Mouse (Mus musculus) bone marrow macrophage, adult 2 months (primary cell): ENCODE results near the gene Hipk4. TPM values are rescaled to one million over a fixed set of nuclear protein-coding genes. Genes with fewer than 3 reads are reported as not detected.
A peak's percentile ranks its signal among the peaks of the same experiment; 100 is the strongest.

Experiments used
- H3K27ac ChIP-seq: 2 replicates; pipeline ENCODE4 v1.5.1; 2012; ENCODE audit warnings: low read depth, low read length; ENCODE audit not compliant: insufficient read depth
- H3K4me1 ChIP-seq: 2 replicates; pipeline ENCODE4 v1.6.1; 2012; ENCODE audit warnings: low read length; ENCODE audit not compliant: control insufficient read depth, insufficient read depth
- H3K4me3 ChIP-seq: 2 replicates; pipeline ENCODE4 v1.5.1; 2012; ENCODE audit warnings: mild to moderate bottlenecking, low read length, moderate library complexity; ENCODE audit not compliant: insufficient read depth
- CTCF ChIP-seq: IDR thresholded peaks from 2 replicates; pipeline ENCODE4 v1.5.1; 2012; ENCODE audit warnings: low read depth, mild to moderate bottlenecking, low read length, moderate library complexity
- POLR2A ChIP-seq: IDR thresholded peaks from 2 replicates; pipeline ENCODE4 v1.6.1; 2012; ENCODE audit warnings: mild to moderate bottlenecking, low read depth, low read length, borderline replicate concordance
- polyA plus RNA-seq: library from polyadenylated mRNA; stranded (reverse); fragments of >200 nt; gene quantifications from 2 replicates; pipeline ENCODE4 v1.2.4, GENCODE M21; 2012; ENCODE audit not compliant: missing spikeins, insufficient read depth, insufficient read length

The Hipk4 gene
- polyA plus RNA-seq, 1 experiment = 0.43 TPM

DNA sequence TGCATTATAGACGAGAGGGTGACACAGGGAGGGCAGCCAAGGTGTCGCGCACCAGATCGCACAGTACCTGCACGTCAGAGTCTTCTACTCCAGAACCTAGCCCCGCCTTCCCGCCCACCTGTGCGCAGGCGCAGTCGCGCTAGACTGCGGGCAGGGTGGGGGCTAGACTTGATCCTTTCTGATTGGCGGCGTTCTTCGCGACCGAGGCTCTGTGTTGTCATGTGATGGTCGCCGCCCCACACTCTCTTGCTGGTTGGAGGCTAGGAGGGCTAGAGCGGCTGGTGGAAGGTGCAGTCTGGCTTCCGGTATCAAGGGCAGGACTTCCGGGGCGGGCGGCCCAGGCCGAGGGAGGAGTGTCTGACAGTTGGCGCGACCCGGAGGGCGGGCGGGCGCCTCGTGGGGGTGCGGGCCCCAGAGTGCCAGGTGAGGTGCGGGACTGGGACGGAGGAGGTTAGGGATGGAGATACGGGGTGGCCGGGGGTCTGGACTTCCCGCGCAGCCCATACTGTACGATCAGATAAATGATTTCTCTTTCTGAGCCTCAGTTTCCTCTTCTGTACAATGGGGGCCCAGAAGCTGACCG is 30.0 kb downstream of the Hipk4 start, which contains the start of the genes Pld3 and 2310022A10Rik:
Pld3 (minus strand) TSS at position 288 of the 583 bp plus-strand sequence.
2310022A10Rik (plus strand) TSS at position 303 of the 583 bp plus-strand sequence.
- peak; percentile 68; the same call in 1 of the 2 replicates for TF ChIP-seq POLR2A
- no peak for TF ChIP-seq CTCF
- Histone ChIP-seq H3K27ac (peak within 1 kb of the TSS; percentile 88), H3K4me1 (peaks cover 25% of the 10 kb centered on the region), H3K4me3 (peak within 1 kb of the TSS; percentile 90)

DNA sequence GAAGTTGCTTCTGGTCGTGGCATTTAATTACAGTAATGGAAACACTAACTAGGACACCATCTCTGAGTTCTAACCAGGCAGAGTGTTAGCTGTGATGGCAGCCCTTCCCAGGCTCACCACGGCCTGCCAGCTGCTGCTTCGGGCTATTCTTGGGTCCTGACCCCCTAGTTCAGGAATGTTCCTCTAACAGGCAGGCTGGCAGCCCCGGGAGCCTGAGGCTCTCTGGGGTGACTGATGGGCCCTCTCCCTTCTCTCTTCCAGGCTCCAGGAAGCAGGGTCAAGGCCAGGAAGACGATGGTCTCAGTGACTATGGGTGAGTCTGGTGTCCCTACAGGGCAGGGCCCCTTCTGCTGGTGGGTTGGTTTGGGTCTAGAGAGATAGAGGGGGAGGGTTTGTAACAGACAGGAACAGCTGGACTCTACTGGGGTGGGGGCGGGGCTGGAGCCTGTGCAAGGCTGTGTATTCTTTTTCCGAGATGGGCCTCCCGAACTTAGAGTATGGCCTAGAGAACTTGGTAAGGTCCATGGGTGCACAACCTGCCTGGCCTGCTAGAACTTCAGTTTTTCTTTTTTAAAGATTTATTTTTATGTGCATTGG is 37.3 kb downstream of the Hipk4 start:
- H3K4me3 ChIP-seq = no peak overlapping the region
- TF ChIP-seq POLR2A (no peak), CTCF (no peak)
- H3K27ac ChIP-seq = no peak overlapping the region
- peaks cover 36% of the 10 kb centered on the region for H3K4me1 ChIP-seq

DNA sequence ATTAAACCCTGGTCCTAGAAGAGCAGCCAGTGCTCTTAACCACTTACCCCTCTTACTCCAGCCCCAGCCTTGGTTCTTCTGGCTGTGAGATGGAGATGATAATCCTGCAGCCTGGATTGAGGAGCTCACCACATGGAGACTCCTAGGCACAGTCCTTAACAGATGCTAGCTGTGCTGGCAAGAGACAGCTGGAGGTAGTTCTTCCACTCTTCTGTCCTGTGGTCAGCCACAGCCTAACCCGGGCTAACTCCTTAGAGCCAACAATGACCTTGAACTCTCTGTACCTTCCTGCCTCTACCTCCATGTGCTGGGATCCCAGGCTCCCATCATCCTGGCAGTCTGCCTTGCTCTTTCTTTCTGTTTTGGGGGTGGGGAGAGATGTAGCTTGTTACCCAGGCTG is 37.9 kb downstream of the Hipk4 start:
- Histone ChIP-seq H3K4me3 (no peak overlapping the region), H3K4me1 (peaks cover 31% of the 10 kb centered on the region)
- TF ChIP-seq CTCF (no peak), POLR2A (no peak)

DNA sequence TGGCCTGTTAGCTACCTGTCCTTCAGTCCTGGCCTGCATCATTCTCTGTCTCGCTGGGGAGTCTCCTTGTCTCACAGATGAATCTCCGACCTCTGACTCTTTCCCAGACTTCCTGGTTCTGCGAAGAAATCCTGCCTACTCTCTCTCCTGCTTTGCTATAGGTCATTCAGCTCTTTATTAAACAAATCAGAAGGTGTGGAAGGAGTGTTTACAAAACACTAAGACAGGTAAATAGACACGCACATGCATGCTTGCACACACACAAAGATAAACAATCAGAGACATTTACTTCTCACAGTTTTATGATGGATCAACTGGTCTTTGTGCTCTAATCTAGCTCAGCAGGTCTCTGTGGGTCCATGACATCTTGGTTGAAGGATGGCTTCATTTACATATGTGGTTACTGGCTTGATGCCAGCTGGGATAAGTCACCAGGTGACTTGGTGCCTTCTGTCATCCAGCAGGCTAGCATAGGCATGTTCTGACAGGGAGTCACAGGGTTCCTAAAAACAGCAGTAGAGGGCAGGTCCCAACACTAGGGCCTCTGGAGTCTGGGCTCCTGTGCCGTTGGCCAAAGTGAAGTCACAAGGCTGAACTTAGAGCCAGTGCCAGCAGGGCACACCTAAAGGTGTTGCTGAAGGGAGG is 46.6 kb downstream of the Hipk4 start:
- H3K4me1 ChIP-seq = peaks cover 24% of the 10 kb centered on the region
- H3K4me3 ChIP-seq = no peak overlapping the region
- no peak overlapping the region for H3K27ac ChIP-seq
- TF ChIP-seq CTCF (no peak), POLR2A (no peak)

More for the DNA sequence above, 37.9 kb downstream of the Hipk4 start:
- H3K27ac ChIP-seq = no peak overlapping the region

DNA sequence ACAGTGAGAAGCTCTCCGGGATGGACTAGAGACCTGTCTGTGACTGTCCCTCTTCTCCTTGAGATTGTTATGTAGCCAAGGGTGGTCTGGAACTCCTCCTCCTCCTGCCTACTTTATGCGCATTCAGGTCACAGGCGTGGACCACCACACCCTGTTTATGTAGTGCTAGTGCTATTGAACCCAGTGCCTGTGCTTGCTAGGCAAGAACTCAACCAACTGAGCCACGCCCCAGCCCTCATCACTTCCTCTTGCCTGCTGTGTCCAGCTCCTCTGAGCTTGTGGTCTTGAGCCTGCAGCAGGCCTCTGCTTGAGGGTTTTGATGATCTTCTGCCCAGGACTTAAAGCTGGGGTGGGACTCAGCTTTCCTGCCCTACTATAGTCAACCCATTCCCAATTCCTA is 49.1 kb downstream of the Hipk4 start:
- H3K27ac ChIP-seq = peak overlapping the region; percentile 50
- TF ChIP-seq POLR2A (no peak), CTCF (no peak)
- no peak overlapping the region for H3K4me3 ChIP-seq
- H3K4me1 ChIP-seq = peaks cover 36% of the 10 kb centered on the region

DNA sequence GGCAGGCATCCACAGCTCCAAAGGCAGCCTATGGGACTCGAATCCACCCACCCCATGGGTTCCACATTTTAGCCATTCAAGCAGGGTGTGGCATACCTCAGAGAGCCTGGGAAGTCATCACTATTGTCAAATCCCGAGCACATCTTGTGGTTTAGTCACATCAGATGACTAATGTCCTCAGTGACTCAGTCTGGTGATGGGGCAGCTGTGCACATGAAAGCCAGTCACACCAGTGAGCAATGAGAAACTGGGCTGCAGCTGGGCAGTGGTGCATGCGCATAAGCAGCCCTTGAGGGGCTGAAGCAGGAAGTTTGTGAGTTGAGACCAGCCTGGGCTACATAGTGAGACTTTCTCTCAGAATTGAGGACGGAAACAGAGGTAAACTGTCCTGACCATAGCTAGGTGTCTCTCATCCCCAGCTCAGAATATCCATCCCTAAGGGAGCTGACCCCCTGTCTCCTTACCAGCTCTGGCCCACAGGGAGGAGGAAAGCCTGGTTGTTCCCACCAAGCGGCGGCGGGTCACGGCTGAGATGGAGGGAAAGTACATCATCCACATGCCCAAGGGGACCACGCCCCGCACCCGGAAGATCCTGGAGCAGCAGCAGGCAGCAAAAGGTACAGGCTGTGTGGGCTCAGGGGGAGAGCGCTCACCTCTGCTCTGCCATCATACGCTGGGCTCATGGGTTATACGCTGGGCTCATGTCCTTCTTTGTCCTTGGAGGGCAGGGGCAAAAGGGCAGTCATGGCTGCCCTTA is 51.2 kb downstream of the Hipk4 start:
- Histone ChIP-seq H3K27ac (peak overlapping the region; percentile 87), H3K4me3 (peak overlapping the region; percentile 25), H3K4me1 (peaks cover 41% of the 10 kb centered on the region)
- TF ChIP-seq CTCF = no peak

DNA sequence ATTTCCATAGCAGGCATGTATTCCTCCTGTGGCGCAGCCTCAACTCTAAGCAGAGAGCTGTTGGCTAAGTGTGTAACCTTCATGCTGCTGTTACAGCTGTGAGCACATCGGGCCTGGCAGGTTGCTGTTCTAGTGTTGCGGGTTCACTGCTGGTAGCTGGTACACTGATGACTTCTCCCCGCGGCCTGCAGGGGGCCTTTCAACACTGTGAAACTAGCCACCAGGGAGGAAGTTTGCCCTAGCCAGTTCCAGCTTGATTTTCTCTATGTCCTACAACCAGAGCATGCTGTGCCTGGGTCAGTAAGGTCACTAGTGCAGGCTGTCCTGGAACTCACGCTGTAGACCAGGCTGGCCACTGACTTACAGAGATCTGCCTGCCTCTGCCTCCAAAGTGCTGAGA is 53.8 kb downstream of the Hipk4 start:
- peaks cover 50% of the 10 kb centered on the region for H3K4me1 ChIP-seq
- H3K27ac ChIP-seq = peak overlapping the region; percentile 67
- peak; percentile 37; the same call in 1 of the 2 replicates for TF ChIP-seq CTCF
- TF ChIP-seq POLR2A = no peak
- no peak overlapping the region for H3K4me3 ChIP-seq

DNA sequence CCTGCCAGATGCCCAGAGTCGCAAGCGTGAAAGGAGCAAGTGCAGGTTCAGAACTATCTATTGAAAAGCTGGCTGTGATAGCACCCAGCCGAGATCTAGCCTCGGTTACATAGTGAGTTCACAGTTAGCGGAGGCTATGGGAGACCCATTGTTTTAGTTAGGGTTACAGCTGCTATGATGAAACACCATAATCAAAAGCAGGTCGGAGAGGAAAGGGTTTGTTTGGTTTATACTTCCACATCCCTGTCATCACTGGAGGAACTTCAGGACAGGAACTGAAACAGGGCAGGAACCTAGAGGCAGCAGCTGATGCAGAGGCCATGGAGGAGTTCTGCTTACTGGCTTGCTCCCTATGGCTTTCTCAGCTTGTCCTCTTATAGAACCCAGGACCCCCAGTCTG is 54.5 kb downstream of the Hipk4 start:
- peak overlapping the region; percentile 67 for H3K27ac ChIP-seq
- peaks cover 46% of the 10 kb centered on the region for H3K4me1 ChIP-seq
- H3K4me3 ChIP-seq = no peak overlapping the region
- no peak for TF ChIP-seq CTCF
- TF ChIP-seq POLR2A = no peak

DNA sequence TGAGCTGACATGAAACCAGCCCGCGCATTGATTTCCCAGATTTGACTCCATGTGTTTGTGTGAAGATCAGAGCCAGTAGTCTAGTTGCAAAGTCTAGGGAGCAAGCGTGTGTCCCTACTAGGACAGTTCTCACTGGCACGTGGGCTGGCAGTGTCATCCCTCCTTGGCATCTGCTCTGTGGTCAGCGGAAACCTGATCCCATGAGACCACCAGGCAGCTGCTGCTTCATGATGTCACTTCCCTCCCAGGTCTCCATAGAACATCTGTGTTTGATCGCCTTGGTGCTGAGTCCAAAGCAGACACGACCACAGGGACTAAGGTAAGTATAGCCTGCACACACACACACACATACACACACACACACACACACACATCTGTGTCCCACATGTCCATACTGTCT is 55.4 kb downstream of the Hipk4 start:
- TF ChIP-seq POLR2A (no peak), CTCF (no peak)
- no peak overlapping the region for H3K27ac ChIP-seq
- H3K4me3 ChIP-seq = no peak overlapping the region

More for the DNA sequence above, 55.4 kb downstream of the Hipk4 start:
- H3K4me1 ChIP-seq = peaks cover 43% of the 10 kb centered on the region
